Mouse (Mus musculus): ENCODE results near the gene Gpr132.

Gene Gpr132

GRCm38 (mm10) chr12:112876332-112877072, 8.5 kb upstream of the Gpr132 start:
- DNase-seq = peak; percentile 81

- peak; percentile 97 for DNase-seq
These were observed 7.4 kb upstream of the Gpr132 start for GRCm38 (mm10) chr12:112875225-112876013.

- no peak for DNase-seq
These were observed 6.2 kb upstream of the Gpr132 start for GRCm38 (mm10) chr12:112874199-112874598.

- DNase-seq = peak; percentile 80
These were observed 5.6 kb upstream of the Gpr132 start for GRCm38 (mm10) chr12:112873452-112874190.

GRCm38 (mm10) chr12:112872991-112873390, 5.0 kb upstream of the Gpr132 start:
- no peak for DNase-seq

- no peak for DNase-seq
These were observed 3.2 kb upstream of the Gpr132 start for GRCm38 (mm10) chr12:112871272-112871671.

- no peak for DNase-seq
These were observed 2.7 kb upstream of the Gpr132 start for GRCm38 (mm10) chr12:112870775-112871174.

GRCm38 (mm10) chr12:112869783-112870204, 1.8 kb upstream of the Gpr132 start:
- DNase-seq = no peak

- DNase-seq = no peak
These were observed 838 bp downstream of the Gpr132 start for GRCm38 (mm10) chr12:112867106-112867674.

- DNase-seq = no peak
These were observed 1.5 kb downstream of the Gpr132 start for GRCm38 (mm10) chr12:112866467-112867080.

GRCm38 (mm10) chr12:112864804-112865203, 3.2 kb downstream of the Gpr132 start:
- no peak for DNase-seq

- DNase-seq = no peak
These were observed 6.1 kb downstream of the Gpr132 start for GRCm38 (mm10) chr12:112861911-112862321.

GRCm38 (mm10) chr12:112860765-112861164, 7.3 kb downstream of the Gpr132 start:
- DNase-seq = no peak

- no peak for DNase-seq
These were observed 8.1 kb downstream of the Gpr132 start for GRCm38 (mm10) chr12:112859930-112860329.

GRCm38 (mm10) chr12:112858581-112859336, 9.3 kb downstream of the Gpr132 start:
- no peak for DNase-seq

- no peak for DNase-seq
These were observed 10.8 kb downstream of the Gpr132 start for GRCm38 (mm10) chr12:112857021-112857925.

- no peak for DNase-seq
These were observed 11.7 kb downstream of the Gpr132 start for GRCm38 (mm10) chr12:112856338-112856737.

- no peak for DNase-seq
These were observed 13.3 kb downstream of the Gpr132 start for GRCm38 (mm10) chr12:112854610-112855333.

GRCm38 (mm10) chr12:112853050-112853729, 14.8 kb downstream of the Gpr132 start:
- DNase-seq = no peak

Measured in lung, postnatal 14 days (tissue).